ENCODE assay signal across 7 mouse cellular contexts in the genomic region with DNA sequence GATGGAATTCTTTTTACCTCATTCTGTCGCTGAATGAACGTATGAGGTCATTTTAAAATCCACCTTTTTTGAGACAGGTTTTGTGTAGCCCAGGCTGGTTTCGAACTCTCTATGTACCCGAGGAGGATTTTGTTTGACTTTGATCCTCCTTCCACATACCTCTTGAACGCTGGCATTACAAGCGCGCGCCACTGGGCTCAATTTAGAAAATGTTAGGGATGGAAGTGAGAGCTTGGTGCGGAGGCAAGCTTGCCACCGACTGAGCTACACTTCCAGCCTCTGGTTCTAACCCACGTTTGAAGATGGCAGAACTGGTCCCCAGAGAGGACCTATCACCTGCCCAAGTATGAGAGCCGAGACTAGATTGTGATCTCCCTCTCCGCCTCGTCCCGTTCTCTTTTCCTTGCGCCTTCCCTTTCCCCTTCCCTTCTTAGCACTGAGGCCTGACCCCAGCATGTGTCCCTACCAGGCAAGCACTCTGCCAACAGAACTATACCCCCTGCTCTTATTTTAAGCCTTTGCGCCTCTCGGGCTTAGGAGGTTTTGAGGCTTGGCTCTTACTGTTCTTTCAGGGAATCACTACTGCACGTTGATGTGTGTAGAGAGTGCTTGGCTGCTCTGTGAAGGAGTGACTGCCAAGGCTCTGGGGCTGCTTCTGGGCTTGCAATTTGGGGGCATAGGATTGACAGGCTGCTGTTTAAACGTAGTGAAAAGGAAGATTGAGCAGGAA. TPM values are rescaled to one million over a fixed set of nuclear protein-coding genes. Genes with fewer than 3 reads are reported as not detected.
DNase-seq lines count a peak whose midpoint lies in the region; ATAC-seq lines count a peak whose summit lies in the region.

No protein-coding gene starts in this region.

- H3K27me3 ChIP-seq in lung, embryonic 15.5 days: no peaks in the 10 kb centered on the region
- H3K27me3 ChIP-seq in embryonic facial prominence, embryonic 10.5 days (replicated peaks; ENCODE audit: low read depth, poor library complexity, severe bottlenecking): no peaks in the 10 kb centered on the region
- H3K27me3 ChIP-seq in midbrain, embryonic 14.5 days (ENCODE audit: control insufficient read depth, insufficient read depth, low read length): no peaks in the 10 kb centered on the region

- no peak for DNase-seq in lung, postnatal 4 days
- peak; percentile 38 for DNase-seq in embryonic facial prominence, embryonic 10.5 days (ENCODE audit: low spot score)
- peak; percentile 26 to 53 for DNase-seq in left cerebral cortex, postnatal 25 days (ENCODE audit: low spot score in 2 of 2)
- DNase-seq in midbrain, embryonic 14.5 days: no peak
- DNase-seq in adipocyte (ENCODE audit: low spot score): no peak

- peak overlapping the region; percentile 60 for H3K9ac ChIP-seq in lung, embryonic 15.5 days
- peak overlapping the region; percentile 79 for H3K9ac ChIP-seq in midbrain, embryonic 14.5 days (replicated peaks; ENCODE audit: low read length)

- H3K4me3 ChIP-seq in lung, embryonic 15.5 days: peak overlapping the region; percentile 66
- peak overlapping the region; percentile 74 for H3K4me3 ChIP-seq in embryonic facial prominence, embryonic 10.5 days
- peak overlapping the region; percentile 59 for H3K4me3 ChIP-seq in midbrain, embryonic 14.5 days (replicated peaks; ENCODE audit: low read depth, low read length)

- no peaks in the 10 kb centered on the region for H3K9me3 ChIP-seq in lung, embryonic 15.5 days
- no peaks in the 10 kb centered on the region for H3K9me3 ChIP-seq in embryonic facial prominence, embryonic 10.5 days
- H3K9me3 ChIP-seq in midbrain, embryonic 14.5 days (ENCODE audit: control insufficient read depth, low read length): no peaks in the 10 kb centered on the region

- intact Hi-C loops in left cerebral cortex, postnatal 25 days (cut with DNase I): no loop called here

- ATAC-seq in lung, embryonic 15.5 days (ENCODE audit: borderline replicate concordance, extremely low read depth, low FRiP score, low TSS enrichment): peak; percentile 25; the same call in 1 of the 2 replicates
- 0 out of 2 replicates have a peak, but pooled peaks have one; percentile 2 for ATAC-seq in granulocyte monocyte progenitor cell, adult 5-6 weeks (replicated peaks; ENCODE audit: poor library complexity, severe bottlenecking)
- 0 out of 2 replicates have a peak, but pooled peaks have one; percentile 31 for ATAC-seq in midbrain, embryonic 14.5 days (ENCODE audit: low FRiP score, low TSS enrichment)

- H3K27ac ChIP-seq in lung, embryonic 15.5 days: peak overlapping the region; percentile 63; the same call in 1 of the 2 replicates
- H3K27ac ChIP-seq in embryonic facial prominence, embryonic 10.5 days (replicated peaks): peak overlapping the region; percentile 92
- peak overlapping the region; percentile 84 for H3K27ac ChIP-seq in midbrain, embryonic 14.5 days (replicated peaks; ENCODE audit: low read depth, low read length)

- peak overlapping the region; percentile 71 for H3K4me2 ChIP-seq in lung, embryonic 15.5 days
- H3K4me2 ChIP-seq in midbrain, embryonic 14.5 days (ENCODE audit: low read length): peak overlapping the region; percentile 60

- 29% methylated on average over 20 of the region's 20 CpGs for WGBS in lung, embryonic 15.5 days
- 32% methylated on average over 20 of the region's 20 CpGs for WGBS in embryonic facial prominence, embryonic 10.5 days
- WGBS in midbrain, embryonic 14.5 days: 31% methylated on average over 20 of the region's 20 CpGs

- H3K4me1 ChIP-seq in lung, embryonic 15.5 days: peaks cover 9% of the 10 kb centered on the region
- H3K4me1 ChIP-seq in embryonic facial prominence, embryonic 10.5 days: peaks cover 8% of the 10 kb centered on the region
- peaks cover 4% of the 10 kb centered on the region; the same call in 1 of the 2 replicates for H3K4me1 ChIP-seq in midbrain, embryonic 14.5 days (ENCODE audit: control insufficient read depth, insufficient read depth, low read length)

- H3K36me3 ChIP-seq in lung, embryonic 15.5 days: no peaks in the 10 kb centered on the region
- no peaks in the 10 kb centered on the region for H3K36me3 ChIP-seq in embryonic facial prominence, embryonic 10.5 days (replicated peaks)
- H3K36me3 ChIP-seq in midbrain, embryonic 14.5 days (ENCODE audit: control insufficient read depth, insufficient read depth, low read length): no peaks in the 10 kb centered on the region

RNA-seq across cellular contexts. Expression of gene Fntb, which starts 0.7 kb away (rescaled TPM):
- 37.0 and 37.8 TPM in 2 replicates for polyA plus RNA-seq in lung, embryonic 15.5 days (2015; fragmentation: Nextera tagmentation; extraction: Ambion mirVana)
- 50.3 and 50.4 TPM in 2 replicates for polyA plus RNA-seq in embryonic facial prominence, embryonic 10.5 days (2016; fragmentation: Nextera tagmentation; extraction: Ambion mirVana)
- 17.4 and 19.3 TPM in 2 replicates for total RNA-seq in granulocyte monocyte progenitor cell, adult 5-6 weeks (2014; fragmentation: Nextera tagmentation)
- 5.2 and 8.8 TPM in 2 replicates for total RNA-seq in granulocyte monocyte progenitor cell, adult 5-6 weeks (2017)
- 10 to 100 TPM; 23.3 to 28.3 TPM for total RNA-seq in left cerebral cortex, postnatal 25 days (2021)
- polyA plus RNA-seq in midbrain, embryonic 14.5 days (2014; fragmentation: Nextera tagmentation; extraction: Ambion mirVana): 33.1 and 39.9 TPM in 2 replicates

RNA-seq across cellular contexts. Expression of gene Churc1, which starts 0.7 kb away (rescaled TPM):
- 139 and 144 TPM in 2 replicates for polyA plus RNA-seq in lung, embryonic 15.5 days (2015; fragmentation: Nextera tagmentation; extraction: Ambion mirVana)
- polyA plus RNA-seq in embryonic facial prominence, embryonic 10.5 days (2016; fragmentation: Nextera tagmentation; extraction: Ambion mirVana): 97.1 and 101 TPM in 2 replicates
- total RNA-seq in granulocyte monocyte progenitor cell, adult 5-6 weeks (2014; fragmentation: Nextera tagmentation): 73.3 and 90.6 TPM in 2 replicates
- 40.6 and 62.0 TPM in 2 replicates for total RNA-seq in granulocyte monocyte progenitor cell, adult 5-6 weeks (2017)
- total RNA-seq in left cerebral cortex, postnatal 25 days (2021): 10 to 100 TPM; 32.0 to 34.3 TPM
- 103 and 129 TPM in 2 replicates for polyA plus RNA-seq in midbrain, embryonic 14.5 days (2014; fragmentation: Nextera tagmentation; extraction: Ambion mirVana)

RNA-seq across cellular contexts. Expression of gene Gpx2, which starts 29.3 kb away (rescaled TPM):
- 17.0 and 20.3 TPM in 2 replicates for polyA plus RNA-seq in lung, embryonic 15.5 days (2015; fragmentation: Nextera tagmentation; extraction: Ambion mirVana)
- polyA plus RNA-seq in embryonic facial prominence, embryonic 10.5 days (2016; fragmentation: Nextera tagmentation; extraction: Ambion mirVana): 0.55 and 1.3 TPM in 2 replicates
- total RNA-seq in granulocyte monocyte progenitor cell, adult 5-6 weeks (2014; fragmentation: Nextera tagmentation): not detected in 2 replicates
- total RNA-seq in granulocyte monocyte progenitor cell, adult 5-6 weeks (2017): not detected in 2 replicates
- total RNA-seq in left cerebral cortex, postnatal 25 days (2021): under 1 TPM; 0.14 TPM
- polyA plus RNA-seq in midbrain, embryonic 14.5 days (2014; fragmentation: Nextera tagmentation; extraction: Ambion mirVana): 0.09 TPM in 1 of 2 replicates, not detected in the other

RNA-seq across cellular contexts. Expression of gene Sptb, which starts 55.7 kb away (rescaled TPM):
- 0.91 and 1.2 TPM in 2 replicates for polyA plus RNA-seq in lung, embryonic 15.5 days (2015; fragmentation: Nextera tagmentation; extraction: Ambion mirVana)
- 4.5 and 5.0 TPM in 2 replicates for polyA plus RNA-seq in embryonic facial prominence, embryonic 10.5 days (2016; fragmentation: Nextera tagmentation; extraction: Ambion mirVana)
- total RNA-seq in granulocyte monocyte progenitor cell, adult 5-6 weeks (2014; fragmentation: Nextera tagmentation): 0.02 and 0.04 TPM in 2 replicates
- 0.26 and 0.93 TPM in 2 replicates for total RNA-seq in granulocyte monocyte progenitor cell, adult 5-6 weeks (2017)
- 10 to 100 TPM; 75.3 to 82.1 TPM for total RNA-seq in left cerebral cortex, postnatal 25 days (2021)
- polyA plus RNA-seq in midbrain, embryonic 14.5 days (2014; fragmentation: Nextera tagmentation; extraction: Ambion mirVana): 4.2 TPM in 2 replicates

RNA-seq across cellular contexts. Expression of gene Rab15, which starts 56.6 kb away (rescaled TPM):
- polyA plus RNA-seq in lung, embryonic 15.5 days (2015; fragmentation: Nextera tagmentation; extraction: Ambion mirVana): 38.9 and 39.8 TPM in 2 replicates
- polyA plus RNA-seq in embryonic facial prominence, embryonic 10.5 days (2016; fragmentation: Nextera tagmentation; extraction: Ambion mirVana): 15.7 and 17.3 TPM in 2 replicates
- not detected in 2 replicates for total RNA-seq in granulocyte monocyte progenitor cell, adult 5-6 weeks (2014; fragmentation: Nextera tagmentation)
- total RNA-seq in granulocyte monocyte progenitor cell, adult 5-6 weeks (2017): not detected in 2 replicates
- total RNA-seq in left cerebral cortex, postnatal 25 days (2021): 100 to 1,000 TPM; 267 to 271 TPM
- 25.4 and 32.3 TPM in 2 replicates for polyA plus RNA-seq in midbrain, embryonic 14.5 days (2014; fragmentation: Nextera tagmentation; extraction: Ambion mirVana)

Comparison
In these comparisons a context has a peak if more than half of its experiments do, and no peak if none do; other contexts are left out.
1. DNase-seq: peak in embryonic facial prominence, embryonic 10.5 days (single experiment) and left cerebral cortex, postnatal 25 days (2 of 2); none in lung, postnatal 4 days (0 of 2), midbrain, embryonic 14.5 days (single experiment) and adipocyte (single experiment).
2. Peak in every context shown above with its lines, with median percentiles within 50 percentile points of each other: ATAC-seq, H3K27ac ChIP-seq and H3K4me3 ChIP-seq.